Mouse (Mus musculus): ENCODE data around the gene Abca7. TPM values are rescaled to one million over a fixed set of nuclear protein-coding genes. Genes with fewer than 3 reads are reported as not detected.

The Abca7 gene
- polyA plus RNA-seq, 2 experiments = 2.4 to 6.2 TPM

- Histone ChIP-seq H3K4me3 (replicated peaks; ENCODE audit: low read length) (no peak overlapping the region), H3K36me3 (ENCODE audit: control insufficient read depth, insufficient read depth, low read length) (no peaks in the 10 kb centered on the region), H3K4me1 (ENCODE audit: control insufficient read depth, insufficient read depth, low read length) (peaks cover 13% of the 10 kb centered on the region), H3K4me2 (replicated peaks; ENCODE audit: low read depth, low read length, severe bottlenecking) (no peak overlapping the region), H3K27me3 (ENCODE audit: control insufficient read depth, insufficient read depth, low read length) (peaks cover 10% of the 10 kb centered on the region; the same call in 1 of the 2 replicates), H3K27ac (replicated peaks; ENCODE audit: low read depth, low read length) (no peak overlapping the region), H3K9me3 (ENCODE audit: control insufficient read depth, low read length) (no peaks in the 10 kb centered on the region), H3K9ac (ENCODE audit: low read depth, low read length, severe bottlenecking) (no peak overlapping the region)
- TF ChIP-seq POLR2A (IDR thresholded peaks at IDR 0.05; ENCODE audit: borderline replicate concordance, extremely low read depth, insufficient read depth, insufficient read length) = no peak
- ATAC-seq (ENCODE audit: low FRiP score, low read depth) = no peak
- 65% methylated on average over 9 of the region's 9 CpGs for WGBS
- DNase-seq (ENCODE audit: low spot score) = no peak
Observed at GRCm38 (mm10) chr10:80001945-80002344, 5.7 kb downstream of the Abca7 start.

- H3K4me2 ChIP-seq (replicated peaks; ENCODE audit: low read depth, low read length, severe bottlenecking) = no peak overlapping the region
- no peaks in the 10 kb centered on the region for H3K36me3 ChIP-seq (ENCODE audit: control insufficient read depth, insufficient read depth, low read length)
- peaks cover 9% of the 10 kb centered on the region for H3K4me1 ChIP-seq (ENCODE audit: control insufficient read depth, insufficient read depth, low read length)
- H3K9me3 ChIP-seq (ENCODE audit: control insufficient read depth, low read length) = no peaks in the 10 kb centered on the region
- 23% methylated on average over 20 of the region's 21 CpGs for WGBS
- no peak for TF ChIP-seq POLR2A (IDR thresholded peaks at IDR 0.05; ENCODE audit: borderline replicate concordance, extremely low read depth, insufficient read depth, insufficient read length)
- DNase-seq (ENCODE audit: low spot score) = no peak
- peaks cover 10% of the 10 kb centered on the region; the same call in 1 of the 2 replicates for H3K27me3 ChIP-seq (ENCODE audit: control insufficient read depth, insufficient read depth, low read length)
- ATAC-seq (ENCODE audit: low FRiP score, low read depth) = no peak
- no peak overlapping the region for H3K27ac ChIP-seq (replicated peaks; ENCODE audit: low read depth, low read length)
- H3K9ac ChIP-seq (ENCODE audit: low read depth, low read length, severe bottlenecking) = 0 out of 2 replicates have a peak overlapping the region, but pooled peaks have one; percentile 16
- H3K4me3 ChIP-seq (replicated peaks; ENCODE audit: low read length) = no peak overlapping the region
Observed at GRCm38 (mm10) chr10:80002829-80003228, 6.5 kb downstream of the Abca7 start.

- DNase-seq (ENCODE audit: low spot score) = no peak
- 59% methylated on average over 9 of the region's 9 CpGs for WGBS
- Histone ChIP-seq H3K9ac (ENCODE audit: low read depth, low read length, severe bottlenecking) (no peak overlapping the region), H3K27me3 (ENCODE audit: control insufficient read depth, insufficient read depth, low read length) (peaks cover 10% of the 10 kb centered on the region; the same call in 1 of the 2 replicates), H3K4me1 (ENCODE audit: control insufficient read depth, insufficient read depth, low read length) (peaks cover 8% of the 10 kb centered on the region; the same call in 1 of the 2 replicates), H3K27ac (replicated peaks; ENCODE audit: low read depth, low read length) (no peak overlapping the region), H3K9me3 (ENCODE audit: control insufficient read depth, low read length) (no peaks in the 10 kb centered on the region), H3K36me3 (ENCODE audit: control insufficient read depth, insufficient read depth, low read length) (no peaks in the 10 kb centered on the region), H3K4me2 (replicated peaks; ENCODE audit: low read depth, low read length, severe bottlenecking) (no peak overlapping the region), H3K4me3 (replicated peaks; ENCODE audit: low read length) (no peak overlapping the region)
- ATAC-seq (ENCODE audit: low FRiP score, low read depth) = no peak
- TF ChIP-seq POLR2A (IDR thresholded peaks at IDR 0.05; ENCODE audit: borderline replicate concordance, extremely low read depth, insufficient read depth, insufficient read length) = no peak
Observed at GRCm38 (mm10) chr10:80003374-80004232, 7.3 kb downstream of the Abca7 start.

GRCm38 (mm10) chr10:80004233-80004705 is 8.0 kb downstream of the Abca7 start:
- no peak overlapping the region for H3K9ac ChIP-seq (ENCODE audit: low read depth, low read length, severe bottlenecking)
- no peak for TF ChIP-seq POLR2A (IDR thresholded peaks at IDR 0.05; ENCODE audit: borderline replicate concordance, extremely low read depth, insufficient read depth, insufficient read length)
- no peak overlapping the region for H3K4me3 ChIP-seq (replicated peaks; ENCODE audit: low read length)
- no peaks in the 10 kb centered on the region for H3K36me3 ChIP-seq (ENCODE audit: control insufficient read depth, insufficient read depth, low read length)
- no peaks in the 10 kb centered on the region for H3K9me3 ChIP-seq (ENCODE audit: control insufficient read depth, low read length)
- ATAC-seq (ENCODE audit: low FRiP score, low read depth) (no peak), DNase-seq (ENCODE audit: low spot score) (no peak)
- peaks cover 10% of the 10 kb centered on the region; the same call in 1 of the 2 replicates for H3K27me3 ChIP-seq (ENCODE audit: control insufficient read depth, insufficient read depth, low read length)
- WGBS = 88% methylated on average over 8 of the region's 8 CpGs
- H3K4me1 ChIP-seq (ENCODE audit: control insufficient read depth, insufficient read depth, low read length) = peaks cover 8% of the 10 kb centered on the region; the same call in 1 of the 2 replicates
- no peak overlapping the region for H3K27ac ChIP-seq (replicated peaks; ENCODE audit: low read depth, low read length)
- no peak overlapping the region for H3K4me2 ChIP-seq (replicated peaks; ENCODE audit: low read depth, low read length, severe bottlenecking)

DNA sequence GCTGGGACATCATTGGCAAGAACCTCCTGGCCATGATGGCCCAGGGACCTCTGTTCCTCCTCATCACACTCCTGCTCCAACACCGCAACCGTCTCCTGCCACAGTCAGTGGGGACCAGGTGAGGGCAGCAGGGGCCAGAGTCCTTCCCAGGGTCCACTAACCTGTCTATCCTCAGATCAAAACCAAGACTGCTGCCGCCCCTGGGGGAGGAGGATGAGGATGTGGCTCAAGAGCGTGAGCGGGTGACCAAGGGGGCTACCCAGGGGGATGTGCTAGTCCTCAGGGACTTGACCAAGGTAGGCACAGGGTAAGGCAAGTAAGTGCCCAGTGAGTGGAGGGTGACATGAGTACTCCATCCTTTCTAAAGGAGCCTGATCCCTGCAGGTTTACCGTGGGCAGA is 15.4 kb downstream of the Abca7 start:
- Histone ChIP-seq H3K27ac (replicated peaks; ENCODE audit: low read depth, low read length) (no peak overlapping the region), H3K27me3 (ENCODE audit: control insufficient read depth, insufficient read depth, low read length) (peaks cover 42% of the 10 kb centered on the region), H3K4me3 (replicated peaks; ENCODE audit: low read length) (no peak overlapping the region), H3K4me2 (replicated peaks; ENCODE audit: low read depth, low read length, severe bottlenecking) (no peak overlapping the region), H3K4me1 (ENCODE audit: control insufficient read depth, insufficient read depth, low read length) (no peaks in the 10 kb centered on the region), H3K9ac (ENCODE audit: low read depth, low read length, severe bottlenecking) (no peak overlapping the region), H3K9me3 (ENCODE audit: control insufficient read depth, low read length) (peaks cover 13% of the 10 kb centered on the region), H3K36me3 (ENCODE audit: control insufficient read depth, insufficient read depth, low read length) (no peaks in the 10 kb centered on the region)
- ATAC-seq (ENCODE audit: low FRiP score, low read depth) = no peak
- no peak for TF ChIP-seq POLR2A (IDR thresholded peaks at IDR 0.05; ENCODE audit: borderline replicate concordance, extremely low read depth, insufficient read depth, insufficient read length)
- WGBS = 86% methylated on average over 6 of the region's 6 CpGs
- DNase-seq (ENCODE audit: low spot score) = no peak
